Mouse (Mus musculus): Measurements from ENCODE around the gene Ttc21a.

DNA sequence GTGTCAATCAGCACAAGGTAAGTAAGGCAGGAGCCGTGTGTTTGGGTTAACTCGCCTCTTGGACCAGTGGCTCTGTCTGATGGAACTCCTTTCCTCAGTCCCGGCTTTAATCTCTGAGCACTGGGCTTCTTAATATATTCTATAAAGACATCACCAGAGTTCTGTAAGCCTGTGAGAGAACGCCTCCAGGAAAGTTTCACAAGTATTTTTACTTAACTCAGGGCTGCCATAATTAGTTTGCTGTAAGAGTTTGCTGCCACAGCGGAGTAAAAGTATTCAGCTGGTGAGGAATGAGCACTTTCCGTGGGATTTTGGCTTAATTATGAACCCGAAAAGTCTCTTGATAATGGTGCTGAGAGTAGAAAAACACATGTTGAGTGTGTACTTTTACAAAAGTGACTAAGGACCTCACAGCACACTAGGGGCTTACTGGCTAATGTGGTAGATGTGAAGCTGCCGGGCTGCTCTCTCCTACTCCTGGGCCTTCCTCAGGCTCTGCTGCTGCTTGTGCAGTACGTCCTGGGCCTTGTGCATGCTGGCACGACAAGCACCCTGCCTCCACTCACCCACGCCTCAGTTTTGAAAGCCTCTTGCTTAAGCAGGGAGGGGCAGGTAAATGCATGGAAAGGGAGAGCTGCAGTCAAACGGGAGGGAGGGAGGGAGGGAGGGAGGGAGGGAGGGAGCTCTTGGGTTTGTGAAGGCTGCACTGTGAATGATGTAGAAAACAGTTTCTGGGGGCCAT is 34.8 kb upstream of the Ttc21a start:
- TF ChIP-seq CTCF (IDR thresholded peaks at IDR 0.05; ENCODE audit: control insufficient read depth, insufficient read depth, low read length) (no peak), POLR2A (IDR thresholded peaks at IDR 0.05; ENCODE audit: borderline replicate concordance, control insufficient read depth, low read depth, low read length) (no peak)
